Mouse (Mus musculus) cerebellum, adult 9-10 months (tissue): ENCODE measurements at regions not wholly inside any gene's neighbourhood (a gene's known extent, or its start where the extent isn't known, plus 50 kb on each side); places are given as distances from the start of the nearest gene placed in this dataset.
A peak's percentile ranks its signal among the peaks of the same experiment; 100 is the strongest.

Experiments used
- DNase-seq: peaks from one replicate; pipeline ENCODE4 v3.0.0; 2022

GRCm38 (mm10) chr5:148645772-148646171 is 93.2 kb upstream of the Ubl3 start:
- DNase-seq: no peak

DNA sequence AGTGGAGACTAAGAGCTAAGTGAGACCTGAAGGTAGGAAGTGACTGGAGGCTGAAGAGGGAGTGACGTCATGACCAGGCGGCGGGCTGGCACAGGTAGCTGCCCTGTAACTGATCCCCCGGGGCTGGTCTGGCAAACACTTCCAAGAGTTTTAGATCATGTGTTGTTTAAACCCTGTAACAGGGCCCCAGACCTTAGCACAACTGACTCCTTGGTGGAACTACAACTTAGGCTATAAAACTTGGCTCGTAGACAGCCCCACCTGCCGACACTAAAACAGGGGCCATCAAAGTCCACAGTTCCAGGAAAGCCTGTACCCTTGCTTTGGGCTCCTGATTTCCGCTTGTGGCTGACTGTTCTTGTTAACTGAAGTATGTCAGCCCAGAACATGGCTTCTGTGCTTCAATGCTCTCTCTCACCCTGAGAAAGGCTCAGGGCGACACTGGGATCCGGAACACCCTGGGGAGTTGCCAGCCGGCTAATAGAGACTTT is 92.6 kb upstream of the Ubl3 start:
- no peak for DNase-seq

- DNase-seq: no peak
Measured at GRCm38 (mm10) chr5:148644345-148644744, 91.8 kb upstream of the Ubl3 start.

GRCm38 (mm10) chr5:148641652-148642395 is 89.2 kb upstream of the Ubl3 start:
- no peak for DNase-seq

DNA sequence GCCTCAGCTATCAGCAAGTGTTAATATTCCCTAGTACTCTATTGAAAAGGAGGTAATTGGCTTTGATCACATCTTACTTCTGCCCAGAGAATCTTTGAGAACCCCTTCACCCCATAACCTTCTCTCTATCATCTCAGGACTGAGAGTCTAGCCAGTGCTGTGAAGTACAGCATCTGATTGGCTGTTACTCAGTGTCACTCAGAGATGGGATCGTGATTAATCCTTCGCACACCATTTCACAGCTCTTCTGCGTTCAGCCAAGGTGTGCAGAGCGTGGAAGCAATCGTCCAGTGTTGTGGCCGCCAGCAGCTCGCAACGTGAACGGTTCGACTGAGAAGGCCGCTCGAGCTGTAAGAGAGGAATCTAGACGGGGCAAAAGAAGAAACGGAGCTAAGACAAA is 87.9 kb upstream of the Ubl3 start:
- DNase-seq: no peak

GRCm38 (mm10) chr5:148634919-148635356 is 82.3 kb upstream of the Ubl3 start:
- DNase-seq: no peak

DNA sequence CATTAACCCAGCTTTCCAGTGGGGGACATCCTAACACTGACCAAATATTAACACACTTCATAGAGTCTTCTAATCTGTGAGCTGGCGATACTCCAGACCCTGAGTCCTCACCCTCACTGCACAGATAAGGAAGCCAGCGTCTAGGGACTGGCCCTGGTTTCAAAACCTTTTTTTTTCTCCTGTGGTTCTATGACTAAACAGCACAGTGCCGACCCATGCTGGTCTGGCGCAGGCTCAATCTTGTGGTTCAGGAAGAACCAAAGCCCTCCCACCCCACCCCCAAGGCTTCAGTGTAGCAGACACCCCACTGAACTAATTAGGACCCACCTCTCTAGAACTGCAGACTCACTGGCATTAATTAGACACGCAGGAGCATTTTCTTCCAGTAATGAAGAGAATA is 81.4 kb upstream of the Ubl3 start:
- DNase-seq: no peak

DNA sequence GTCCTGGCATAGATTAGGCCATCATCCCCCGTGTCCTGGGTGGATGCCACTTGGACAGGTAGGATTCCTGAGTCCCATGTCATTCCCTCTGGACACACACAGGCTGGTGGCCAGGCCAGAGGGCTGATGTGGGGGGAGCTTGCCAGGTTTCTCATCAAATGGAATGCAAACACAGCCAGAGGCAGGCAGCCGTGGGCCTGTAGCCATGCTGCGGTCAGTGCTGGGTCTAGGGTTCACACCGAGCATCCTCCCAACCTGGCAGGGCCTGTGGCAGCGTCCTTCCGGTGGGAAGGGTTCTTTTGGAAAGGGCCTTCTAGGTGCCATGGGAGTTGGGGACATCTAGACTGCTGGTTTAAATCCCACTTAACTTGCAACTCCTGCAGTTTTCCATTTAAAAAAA is 80.7 kb upstream of the Ubl3 start:
- no peak for DNase-seq

DNA sequence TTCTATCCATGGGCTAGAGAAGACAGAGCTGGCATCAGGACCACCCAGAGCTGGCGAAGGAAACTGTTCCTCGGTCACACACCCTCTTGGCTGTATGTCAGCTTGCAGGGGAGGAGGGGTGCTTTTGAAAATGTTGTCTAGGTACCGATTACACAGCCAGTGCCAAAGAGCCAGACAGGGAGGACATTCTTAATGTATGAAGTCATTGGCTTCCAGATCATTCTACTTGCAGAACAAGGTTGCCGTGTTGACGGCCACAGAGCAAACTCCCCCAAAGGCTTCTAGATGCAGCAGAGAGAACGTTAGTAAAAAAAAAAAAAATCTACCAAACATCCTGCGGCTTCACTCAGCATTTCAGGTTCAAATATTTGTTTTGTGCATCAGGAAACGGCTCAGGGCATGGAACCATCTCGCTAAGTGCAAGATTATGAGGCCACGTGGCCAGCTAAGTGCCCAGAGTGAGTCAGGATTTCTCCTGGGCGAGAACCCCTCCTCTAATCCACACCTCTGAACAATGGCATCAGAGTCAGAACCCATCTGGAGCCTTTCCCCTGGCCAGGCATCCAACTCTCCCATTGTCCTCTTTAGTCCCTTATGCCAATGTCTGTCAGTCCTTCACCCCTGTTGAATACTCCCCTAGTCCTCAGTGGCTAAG is 80.1 kb upstream of the Ubl3 start:
- DNase-seq: no peak

DNA sequence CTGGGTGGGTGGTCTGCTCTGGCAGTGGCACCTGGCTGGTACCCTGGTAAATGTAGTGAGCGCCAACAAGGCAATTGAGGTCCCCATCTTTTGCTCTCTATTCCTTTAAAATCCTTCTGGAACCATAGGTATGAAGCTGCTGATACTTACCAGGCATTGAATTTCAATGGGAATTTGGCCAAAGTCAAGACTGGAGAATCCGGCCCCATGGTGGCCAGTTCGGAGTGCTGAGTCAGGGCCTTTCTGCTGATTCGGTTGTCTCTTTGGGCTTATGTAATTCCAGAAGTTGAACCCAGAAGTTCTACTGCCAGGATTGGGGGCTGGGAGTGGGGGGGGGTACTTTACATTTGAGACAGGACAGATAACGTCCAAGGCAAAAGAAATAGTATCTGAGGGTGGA is 79.0 kb upstream of the Ubl3 start:
- DNase-seq: no peak

DNA sequence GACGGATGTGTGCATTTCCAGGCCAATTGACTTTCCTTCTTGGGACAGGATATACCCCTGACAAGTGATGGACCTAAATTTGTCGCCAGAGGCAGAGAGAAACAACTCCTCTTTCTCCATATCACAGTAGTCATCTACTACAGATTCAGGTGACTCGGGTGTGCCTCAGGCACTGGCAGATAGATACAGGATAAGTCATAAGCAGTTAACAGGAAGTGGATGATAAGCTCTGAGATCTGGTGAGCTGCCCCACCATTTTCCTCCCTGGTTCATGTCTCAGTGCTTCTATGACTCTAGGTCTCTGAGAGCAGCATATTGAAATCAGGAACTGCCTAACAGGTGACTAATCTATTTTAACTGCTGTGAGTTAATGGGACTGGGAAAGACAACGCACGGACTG is 73.4 kb upstream of the Ubl3 start:
- DNase-seq: no peak

- DNase-seq: no peak
Measured at GRCm38 (mm10) chr5:148624649-148625405, 72.2 kb upstream of the Ubl3 start.

GRCm38 (mm10) chr5:148620895-148621786 is 68.6 kb upstream of the Ubl3 start:
- DNase-seq: no peak

GRCm38 (mm10) chr5:148619917-148620316 is 67.3 kb upstream of the Ubl3 start:
- DNase-seq: no peak

GRCm38 (mm10) chr5:148616426-148616825 is 63.8 kb upstream of the Ubl3 start:
- DNase-seq: no peak

DNA sequence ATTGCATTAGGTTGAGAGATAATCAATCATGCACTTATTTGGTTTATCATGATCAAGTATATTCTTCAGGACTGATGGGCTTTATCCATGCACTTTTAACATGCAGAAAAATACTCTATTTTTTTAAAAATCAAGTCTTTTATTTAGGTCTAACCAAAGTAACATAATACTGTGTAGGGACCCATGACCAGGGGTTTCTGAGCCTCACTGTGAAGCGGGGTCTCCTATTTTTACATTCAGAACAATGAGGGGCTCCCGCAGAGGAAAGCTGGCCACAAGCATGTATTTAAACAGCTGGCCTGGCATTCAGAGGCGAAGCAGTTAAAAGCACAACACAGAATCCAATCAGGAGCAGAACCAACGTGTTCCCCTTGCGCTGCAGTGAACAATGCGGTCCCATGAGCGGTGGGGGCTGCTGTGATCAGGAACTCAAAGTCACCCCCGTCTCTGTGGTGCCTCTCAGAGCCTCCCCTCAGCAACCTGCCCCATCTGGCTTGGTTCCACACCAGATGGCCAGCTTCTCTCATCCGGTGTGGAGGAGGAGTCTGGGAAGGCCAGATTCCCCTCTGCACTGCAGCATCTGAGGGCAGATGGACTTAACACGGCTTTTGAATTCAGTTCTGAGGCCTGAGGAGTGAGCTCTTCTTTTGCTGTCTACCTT is 63.2 kb upstream of the Ubl3 start:
- DNase-seq: peak; percentile 3

- no peak for DNase-seq
Measured at GRCm38 (mm10) chr5:148615117-148615516, 62.5 kb upstream of the Ubl3 start.

DNA sequence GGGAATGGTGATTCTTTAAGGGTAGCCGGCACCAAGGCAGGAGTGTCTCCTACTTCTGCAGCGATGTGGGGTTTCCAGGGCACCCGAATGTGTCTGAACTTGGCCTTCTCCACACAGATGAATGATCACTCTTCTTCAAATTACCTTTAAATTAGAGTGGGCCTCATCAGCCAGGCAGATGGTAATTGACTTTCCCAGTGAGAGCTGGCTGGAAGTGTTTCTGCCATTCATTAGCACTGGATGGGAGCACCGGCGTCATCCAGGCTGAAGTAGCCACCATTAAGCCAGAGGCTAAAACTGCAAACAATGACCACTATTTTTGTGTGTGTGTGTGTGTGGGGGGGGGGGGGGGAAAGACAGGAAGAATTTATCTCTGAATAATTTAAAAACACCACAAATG is 58.7 kb upstream of the Ubl3 start:
- DNase-seq: no peak

- DNase-seq: peak; percentile 4
Measured at GRCm38 (mm10) chr5:148609506-148609880, 56.9 kb upstream of the Ubl3 start.

GRCm38 (mm10) chr5:148608857-148609505 is 56.4 kb upstream of the Ubl3 start:
- no peak for DNase-seq

DNA sequence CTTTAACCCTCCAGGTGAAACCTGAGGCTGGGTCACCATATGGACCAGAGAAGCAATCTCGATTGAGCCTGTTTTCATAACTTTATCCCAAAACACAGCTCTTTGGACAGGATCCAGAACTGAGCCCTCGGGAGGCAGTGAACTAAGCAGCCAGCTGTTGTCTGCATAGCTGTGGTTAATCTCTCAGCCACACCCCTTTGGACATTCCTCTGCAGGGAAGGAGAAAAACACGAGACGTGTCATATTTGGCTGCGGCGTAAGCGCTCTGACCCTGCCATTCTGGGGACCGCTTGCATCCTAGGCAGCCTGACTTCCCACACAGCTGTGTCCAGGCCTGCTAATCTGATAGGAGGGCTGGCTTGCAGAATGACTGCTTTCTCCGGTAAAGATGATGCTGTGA is 55.6 kb upstream of the Ubl3 start:
- no peak for DNase-seq

DNA sequence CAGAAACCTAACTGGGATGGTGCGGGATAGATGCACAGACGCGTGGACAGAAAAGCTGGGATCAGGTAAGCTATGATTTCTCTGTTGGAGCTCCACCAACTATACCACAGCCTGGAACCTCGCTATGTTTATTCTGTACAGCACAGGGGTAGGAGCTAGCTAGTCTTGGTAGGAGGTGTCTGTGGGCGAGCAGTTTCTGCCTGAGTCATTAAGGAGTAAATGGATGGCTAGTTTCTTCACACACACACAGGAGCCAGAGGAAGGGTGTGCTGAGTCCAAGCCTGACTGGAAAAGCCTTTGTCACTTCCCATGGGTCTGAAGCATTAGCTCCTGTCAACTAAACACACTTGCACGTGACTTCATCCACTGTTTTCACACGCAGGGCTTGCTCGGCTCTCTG is 53.1 kb upstream of the Ubl3 start:
- no peak for DNase-seq
